Mouse (Mus musculus): ENCODE results near the gene Zfp617. TPM values are rescaled to one million over a fixed set of nuclear protein-coding genes. Genes with fewer than 3 reads are reported as not detected.
A peak's percentile ranks its signal among the peaks of the same experiment; 100 is the strongest.
"Not testable (repeated sequence)": the region's sequence is repeated elsewhere in the genome, so short reads cannot be mapped to it uniquely, and the experiment has no call there.

The Zfp617 gene
- 32.3 and 36.7 TPM in 2 replicates for polyA plus RNA-seq (2015; fragmentation: Nextera tagmentation; extraction: Ambion mirVana)

GRCm38 (mm10) chr8:71908309-71909261, at the start of gene Zfp617, which contains the start of gene Zfp882:
Zfp617 (plus strand) TSS chr8:71908635.
Zfp882 (plus strand) TSS chr8:71908608.
- peaks cover 3% of the 10 kb centered on the region for H3K36me3 ChIP-seq (ENCODE audit: poor library complexity, severe bottlenecking)
- peak within 1 kb of the TSS; percentile 97 for H3K27ac ChIP-seq
- no peaks in the 10 kb centered on the region for H3K27me3 ChIP-seq
- peak within 1 kb of the TSS; percentile 63 for H3K4me2 ChIP-seq
- peak; percentile 97 for ATAC-seq
- H3K9ac ChIP-seq, result peak within 1 kb of the TSS; percentile 79
- H3K9me3 ChIP-seq (replicated peaks), result no peaks in the 10 kb centered on the region; the same call in 1 of the 2 replicates
- 4% methylated on average over 47 of the region's 47 CpGs for WGBS
- peak within 1 kb of the TSS; percentile 59 for H3K4me3 ChIP-seq
- H3K4me1 ChIP-seq, result 0 out of 2 replicates have a peak, but pooled peaks cover 5% of the 10 kb centered on the region

GRCm38 (mm10) chr8:71861551-71861950, 46.9 kb upstream of the Zfp617 start:
- not testable (repeated sequence) for H3K4me3 ChIP-seq; H3K9me3 ChIP-seq (replicated peaks); H3K9ac ChIP-seq; H3K27me3 ChIP-seq; H3K36me3 ChIP-seq (ENCODE audit: poor library complexity, severe bottlenecking); H3K27ac ChIP-seq; H3K4me2 ChIP-seq; H3K4me1 ChIP-seq; ATAC-seq
- WGBS, result 76% methylated on average over 1 of the region's 1 CpGs

- ATAC-seq; H3K4me3 ChIP-seq; H3K27me3 ChIP-seq; H3K9ac ChIP-seq; H3K4me2 ChIP-seq; H3K9me3 ChIP-seq (replicated peaks); H3K27ac ChIP-seq; H3K4me1 ChIP-seq; H3K36me3 ChIP-seq (ENCODE audit: poor library complexity, severe bottlenecking): not testable (repeated sequence)
Measured at GRCm38 (mm10) chr8:71862038-71862437, 46.4 kb upstream of the Zfp617 start.

GRCm38 (mm10) chr8:71881618-71882274, 26.7 kb upstream of the Zfp617 start, which contains the start of gene Zfp709:
Zfp709 (plus strand) TSS chr8:71882019.
- 7% methylated on average over 45 of the region's 45 CpGs for WGBS

GRCm38 (mm10) chr8:71900666-71901065, 7.8 kb upstream of the Zfp617 start:
- not testable (repeated sequence) for H3K4me1 ChIP-seq; H3K4me3 ChIP-seq; H3K27ac ChIP-seq; H3K4me2 ChIP-seq; H3K36me3 ChIP-seq (ENCODE audit: poor library complexity, severe bottlenecking); H3K9me3 ChIP-seq (replicated peaks); ATAC-seq; H3K9ac ChIP-seq; H3K27me3 ChIP-seq
- 27% methylated on average over 11 of the region's 11 CpGs for WGBS

More at GRCm38 (mm10) chr8:71881618-71882274, 26.7 kb upstream of the Zfp617 start, which contains the start of gene Zfp709:
- H3K27me3 ChIP-seq, result no peaks in the 10 kb centered on the region
- H3K4me3 ChIP-seq, result peak within 1 kb of the TSS; percentile 67
- H3K36me3 ChIP-seq (ENCODE audit: poor library complexity, severe bottlenecking), result peaks cover 24% of the 10 kb centered on the region
- H3K27ac ChIP-seq, result peak within 1 kb of the TSS; percentile 71
- peak within 1 kb of the TSS; percentile 91 for H3K4me2 ChIP-seq
- ATAC-seq, result peak; percentile 94
- H3K9ac ChIP-seq, result peak within 1 kb of the TSS; percentile 84
- 0 out of 2 replicates have a peak, but pooled peaks cover 8% of the 10 kb centered on the region for H3K4me1 ChIP-seq
- peaks cover 22% of the 10 kb centered on the region for H3K9me3 ChIP-seq (replicated peaks)

- not testable (repeated sequence) for H3K4me3 ChIP-seq; ATAC-seq; H3K4me1 ChIP-seq; H3K27me3 ChIP-seq; H3K9me3 ChIP-seq (replicated peaks); H3K4me2 ChIP-seq; H3K27ac ChIP-seq; H3K9ac ChIP-seq; H3K36me3 ChIP-seq (ENCODE audit: poor library complexity, severe bottlenecking)
- WGBS, result 72% methylated on average over 1 of the region's 1 CpGs
Measured at GRCm38 (mm10) chr8:71903084-71903483, 5.4 kb upstream of the Zfp617 start.

- 100% methylated on average over 1 of the region's 1 CpGs for WGBS
Measured at GRCm38 (mm10) chr8:71906809-71907208, 1.6 kb upstream of the Zfp617 start.

GRCm38 (mm10) chr8:71907798-71908257, 607 bp upstream of the Zfp617 start:
- Histone ChIP-seq H3K9ac (no peak overlapping the region), H3K27ac (peak overlapping the region; percentile 97), H3K4me2 (peak overlapping the region; percentile 63), H3K9me3 (replicated peaks) (no peaks in the 10 kb centered on the region; the same call in 1 of the 2 replicates), H3K4me3 (peak overlapping the region; percentile 59), H3K36me3 (ENCODE audit: poor library complexity, severe bottlenecking) (no peaks in the 10 kb centered on the region), H3K4me1 (0 out of 2 replicates have a peak, but pooled peaks cover 5% of the 10 kb centered on the region), H3K27me3 (no peaks in the 10 kb centered on the region)
- ATAC-seq, result no peak
- WGBS, result 95% methylated on average over 5 of the region's 5 CpGs

More at GRCm38 (mm10) chr8:71906809-71907208, 1.6 kb upstream of the Zfp617 start:
- Histone ChIP-seq H3K9ac (no peak overlapping the region), H3K4me3 (no peak overlapping the region), H3K27ac (no peak overlapping the region), H3K36me3 (ENCODE audit: poor library complexity, severe bottlenecking) (no peaks in the 10 kb centered on the region), H3K4me1 (0 out of 2 replicates have a peak, but pooled peaks cover 5% of the 10 kb centered on the region), H3K27me3 (no peaks in the 10 kb centered on the region), H3K4me2 (no peak overlapping the region), H3K9me3 (replicated peaks) (no peaks in the 10 kb centered on the region; the same call in 1 of the 2 replicates)
- ATAC-seq, result no peak

GRCm38 (mm10) chr8:71912286-71912685, 3.9 kb downstream of the Zfp617 start:
- WGBS, result 87% methylated on average over 2 of the region's 2 CpGs
- Histone ChIP-seq H3K9ac (no peak overlapping the region), H3K4me3 (no peak overlapping the region), H3K27me3 (no peaks in the 10 kb centered on the region), H3K9me3 (replicated peaks) (no peaks in the 10 kb centered on the region; the same call in 1 of the 2 replicates), H3K4me2 (no peak overlapping the region), H3K36me3 (ENCODE audit: poor library complexity, severe bottlenecking) (peaks cover 37% of the 10 kb centered on the region), H3K4me1 (0 out of 2 replicates have a peak, but pooled peaks cover 5% of the 10 kb centered on the region), H3K27ac (no peak overlapping the region)
- ATAC-seq, result no peak

GRCm38 (mm10) chr8:71922567-71923401, 14.3 kb downstream of the Zfp617 start:
- H3K27me3 ChIP-seq, result no peaks in the 10 kb centered on the region
- H3K27ac ChIP-seq, result peak overlapping the region; percentile 98
- H3K36me3 ChIP-seq (ENCODE audit: poor library complexity, severe bottlenecking), result peaks cover 9% of the 10 kb centered on the region; the same call in 1 of the 2 replicates
- under 1% methylated on average over 57 of the region's 57 CpGs for WGBS
- peaks cover 12% of the 10 kb centered on the region for H3K4me1 ChIP-seq
- peak; percentile 99 for ATAC-seq
- peak overlapping the region; percentile 75 for H3K4me2 ChIP-seq
- H3K4me3 ChIP-seq, result peak overlapping the region; percentile 70
- H3K9ac ChIP-seq, result peak overlapping the region; percentile 84
- H3K9me3 ChIP-seq (replicated peaks), result no peaks in the 10 kb centered on the region

- no peak overlapping the region for H3K9ac ChIP-seq
- H3K4me1 ChIP-seq, result peaks cover 12% of the 10 kb centered on the region
- no peak for ATAC-seq
- H3K27ac ChIP-seq, result no peak overlapping the region
- WGBS, result 97% methylated on average over 5 of the region's 5 CpGs
- peaks cover 24% of the 10 kb centered on the region for H3K36me3 ChIP-seq (ENCODE audit: poor library complexity, severe bottlenecking)
- no peak overlapping the region for H3K4me2 ChIP-seq
- no peaks in the 10 kb centered on the region for H3K27me3 ChIP-seq
- H3K9me3 ChIP-seq (replicated peaks), result no peaks in the 10 kb centered on the region
- no peak overlapping the region for H3K4me3 ChIP-seq
Measured at GRCm38 (mm10) chr8:71925791-71926190, 17.4 kb downstream of the Zfp617 start.
